Mouse (Mus musculus): ENCODE data around the gene Kat7. TPM values are rescaled to one million over a fixed set of nuclear protein-coding genes. Genes with fewer than 3 reads are reported as not detected.

The Kat7 gene
- total RNA-seq, 2 experiments from 2014 or later, result 59.1 to 60.9 TPM

DNA sequence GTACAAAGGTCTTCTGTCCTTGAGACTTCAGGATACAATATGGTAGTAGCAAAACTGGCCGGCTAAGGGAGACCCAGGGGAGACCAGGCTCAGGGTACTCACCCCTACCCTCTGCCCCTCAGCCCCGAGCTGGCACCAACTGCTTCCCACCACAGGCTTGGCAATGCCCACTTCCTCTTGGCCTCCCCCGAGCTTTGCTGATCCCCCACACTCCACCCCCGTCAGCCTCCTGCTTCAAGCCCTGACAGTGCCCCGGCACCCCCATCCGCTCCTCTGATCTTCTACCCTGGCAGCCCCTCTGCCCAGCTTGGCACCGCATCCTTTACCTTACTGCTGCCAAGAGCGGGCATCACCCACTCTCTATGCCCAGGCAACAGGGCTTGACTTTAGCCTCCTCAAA, 55.9 kb downstream of the Kat7 start:
- no peak for DNase-seq (ENCODE audit: extremely low spot score in 1 of 2, low spot score in 2 of 2)
- intact Hi-C loops (cut with DNase I), result no loop called here

DNA sequence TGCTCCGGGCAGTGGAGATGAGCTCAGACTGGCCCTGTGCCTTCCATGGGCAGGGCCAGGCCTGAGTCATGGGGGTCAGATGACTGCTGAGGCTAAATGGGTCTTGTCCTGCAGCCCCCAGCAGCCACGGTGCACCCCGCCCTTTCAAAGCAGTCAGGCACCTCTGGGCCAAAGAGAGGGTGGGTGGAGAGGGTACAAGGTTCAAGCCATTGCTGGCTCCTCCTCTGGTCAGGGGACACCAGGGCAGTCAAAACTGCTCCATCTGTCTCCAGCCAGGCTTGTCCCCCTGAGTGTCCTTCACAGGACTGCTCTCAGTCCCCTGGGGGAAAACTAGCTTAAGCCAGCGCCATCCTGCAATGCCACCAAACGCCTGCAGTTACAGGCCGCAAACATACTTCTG, 57.9 kb downstream of the Kat7 start:
- intact Hi-C loops (cut with DNase I), result no loop called here
- no peak for DNase-seq (ENCODE audit: extremely low spot score in 1 of 2, low spot score in 2 of 2)

DNA sequence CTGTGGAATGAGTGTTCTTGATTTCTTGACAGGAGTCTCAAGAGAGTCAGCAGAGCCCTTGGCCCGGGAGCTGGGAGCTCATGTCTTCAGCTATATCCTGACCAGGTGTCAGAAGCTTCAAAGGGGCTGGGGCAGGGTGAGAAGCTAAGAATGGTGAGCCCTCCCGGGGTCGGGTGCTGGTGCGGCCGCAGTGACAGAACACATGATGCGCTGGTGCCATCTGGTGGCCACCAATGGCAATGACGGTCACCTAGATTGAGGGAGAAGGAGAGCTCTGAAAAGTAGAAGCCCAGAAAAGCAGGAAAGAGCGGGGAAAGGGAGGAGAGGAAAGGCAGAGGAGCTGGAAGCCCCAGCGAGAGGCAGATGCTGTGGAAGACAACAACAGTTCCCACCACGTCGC, 58.8 kb downstream of the Kat7 start:
- peak; percentile 62 to 81 for DNase-seq (ENCODE audit: extremely low spot score in 1 of 2, low spot score in 2 of 2)
- intact Hi-C loops (cut with DNase I), result loop anchor here (1.0 kb wide), 1 partner anchor 134 kb away; no protein-coding TSS in a partner anchor

DNA sequence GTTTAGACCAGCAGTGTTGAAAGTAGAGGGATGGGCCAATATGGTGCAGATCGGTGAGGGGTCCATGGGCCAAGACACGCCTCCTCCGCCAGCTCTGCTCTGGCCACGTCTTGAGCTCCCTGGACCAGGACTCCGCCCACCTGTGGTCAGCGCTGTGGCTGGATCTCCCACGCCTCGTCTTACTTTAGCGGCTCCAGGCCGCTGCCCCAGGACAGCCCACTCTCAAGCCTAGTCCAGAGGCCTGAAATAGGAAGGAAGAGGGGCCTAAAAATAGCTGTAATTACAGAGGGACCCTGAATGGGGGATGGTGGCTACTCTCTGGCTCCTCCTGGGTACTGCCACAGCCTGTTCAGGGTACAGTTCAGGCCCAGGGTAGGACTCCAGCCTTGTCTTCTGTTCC, 59.9 kb downstream of the Kat7 start:
- intact Hi-C loops (cut with DNase I), result no loop called here
- DNase-seq (ENCODE audit: extremely low spot score in 1 of 2, low spot score in 2 of 2), result peak in 1 of 2 experiments; percentile 55

DNA sequence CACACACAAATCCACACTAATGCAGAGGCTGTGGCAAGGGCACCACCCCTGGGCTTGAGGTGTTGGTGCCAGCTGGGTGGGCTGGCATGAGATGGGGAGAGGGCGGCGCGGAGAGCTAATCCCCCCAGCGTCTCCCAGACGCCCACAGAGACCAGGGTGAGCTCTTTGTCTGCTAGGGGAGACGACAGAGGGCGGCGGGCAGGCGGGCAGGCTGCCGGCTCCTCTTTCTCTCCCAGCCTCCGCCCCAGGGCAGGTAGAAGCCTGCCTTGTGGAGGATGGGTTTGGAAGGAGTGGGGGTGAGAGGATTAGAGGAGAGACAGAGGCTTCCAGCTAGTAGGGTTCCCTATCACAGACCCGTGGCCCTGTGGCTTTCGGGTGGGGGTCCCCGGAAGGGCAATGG, 63.0 kb downstream of the Kat7 start:
- intact Hi-C loops (cut with DNase I), result no loop called here
- DNase-seq (ENCODE audit: extremely low spot score in 1 of 2, low spot score in 2 of 2), result no peak

DNA sequence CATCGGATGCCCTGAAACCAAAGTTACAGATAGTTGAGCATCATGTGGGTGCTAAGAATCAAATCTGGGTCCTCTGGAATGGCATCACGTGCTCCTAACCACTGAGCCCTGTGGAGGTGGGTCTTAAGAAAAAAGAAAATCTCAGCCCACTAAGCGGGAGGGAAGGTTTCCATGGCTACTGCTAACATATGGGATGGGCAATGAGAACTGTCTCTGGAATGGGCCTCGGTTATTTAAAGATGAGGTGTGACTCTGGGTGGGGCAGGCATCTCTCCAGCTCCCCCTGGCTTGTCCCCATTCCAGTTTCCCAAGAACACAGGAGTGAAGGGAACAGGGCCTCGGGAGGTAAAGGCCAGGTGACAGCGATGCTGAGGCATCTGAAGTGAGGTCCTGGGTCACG, 64.6 kb downstream of the Kat7 start:
- intact Hi-C loops (cut with DNase I), result no loop called here
- DNase-seq (ENCODE audit: extremely low spot score in 1 of 2, low spot score in 2 of 2), result no peak

DNA sequence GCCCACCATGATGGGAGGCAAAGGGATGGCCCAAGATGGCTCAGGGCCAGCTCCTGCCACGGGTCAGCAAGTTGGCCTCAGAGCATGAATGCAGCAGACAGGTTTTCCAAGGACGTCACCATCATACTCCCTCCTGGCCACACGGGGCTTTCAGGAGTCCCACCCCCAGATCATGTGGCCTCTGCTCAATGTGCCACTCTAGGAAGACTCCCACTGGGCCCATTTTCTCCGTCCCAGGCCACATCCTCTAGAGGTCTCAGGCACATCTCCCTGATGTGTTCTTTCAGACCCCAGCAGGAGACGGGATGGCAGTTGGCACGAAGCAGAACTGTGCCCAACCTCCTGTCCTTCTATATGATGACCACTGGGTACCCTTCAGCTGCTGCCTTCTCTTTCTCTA, 67.4 kb downstream of the Kat7 start:
- intact Hi-C loops (cut with DNase I), result no loop called here

DNA sequence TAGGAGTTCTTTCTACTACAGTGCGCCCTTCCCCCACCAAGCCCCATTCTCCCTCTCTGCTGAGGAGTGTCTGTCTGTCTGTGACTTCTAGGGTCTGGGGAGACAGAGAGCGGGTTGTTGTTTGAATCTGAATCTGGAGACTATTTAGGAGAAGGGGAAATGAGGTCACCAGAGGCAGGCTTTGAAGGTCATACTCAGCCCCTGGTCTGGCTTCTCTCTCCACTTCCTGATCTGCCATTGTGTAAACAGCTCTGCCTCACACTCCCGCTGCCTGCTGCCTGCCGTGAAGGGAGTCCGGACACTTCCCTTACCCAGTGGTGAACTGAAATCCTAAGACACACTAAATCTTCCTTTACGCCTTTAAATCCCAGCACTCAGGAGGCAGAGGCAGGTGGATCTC, 71.6 kb downstream of the Kat7 start:
- DNase-seq (ENCODE audit: extremely low spot score in 1 of 2, low spot score in 2 of 2), result no peak
- intact Hi-C loops (cut with DNase I), result no loop called here

More for the DNA sequence above, 67.4 kb downstream of the Kat7 start:
- DNase-seq (ENCODE audit: extremely low spot score in 1 of 2, low spot score in 2 of 2), result no peak

DNA sequence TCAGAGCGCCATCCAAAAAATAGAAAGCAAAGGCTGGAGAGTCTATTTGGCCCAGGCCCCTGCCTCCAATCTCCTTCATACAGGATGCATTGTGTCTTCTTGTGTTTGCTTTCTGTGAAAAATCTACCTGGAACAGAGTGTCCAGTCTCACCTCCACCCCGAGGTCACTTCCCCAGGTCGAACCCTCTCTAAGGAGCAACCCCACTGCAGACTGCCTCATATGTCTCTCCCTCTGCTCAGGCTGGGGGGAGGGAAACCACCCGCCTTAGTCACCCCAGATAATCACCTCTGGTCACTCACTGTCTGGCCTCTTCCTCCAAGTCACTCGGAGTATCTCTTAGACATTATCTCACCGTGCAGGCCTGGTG, 77.7 kb downstream of the Kat7 start:
- intact Hi-C loops (cut with DNase I), result loop anchor here (5.0 kb wide), 1 partner anchor 115 kb away; no protein-coding TSS in a partner anchor
- DNase-seq (ENCODE audit: extremely low spot score in 1 of 2, low spot score in 2 of 2), result no peak

DNA sequence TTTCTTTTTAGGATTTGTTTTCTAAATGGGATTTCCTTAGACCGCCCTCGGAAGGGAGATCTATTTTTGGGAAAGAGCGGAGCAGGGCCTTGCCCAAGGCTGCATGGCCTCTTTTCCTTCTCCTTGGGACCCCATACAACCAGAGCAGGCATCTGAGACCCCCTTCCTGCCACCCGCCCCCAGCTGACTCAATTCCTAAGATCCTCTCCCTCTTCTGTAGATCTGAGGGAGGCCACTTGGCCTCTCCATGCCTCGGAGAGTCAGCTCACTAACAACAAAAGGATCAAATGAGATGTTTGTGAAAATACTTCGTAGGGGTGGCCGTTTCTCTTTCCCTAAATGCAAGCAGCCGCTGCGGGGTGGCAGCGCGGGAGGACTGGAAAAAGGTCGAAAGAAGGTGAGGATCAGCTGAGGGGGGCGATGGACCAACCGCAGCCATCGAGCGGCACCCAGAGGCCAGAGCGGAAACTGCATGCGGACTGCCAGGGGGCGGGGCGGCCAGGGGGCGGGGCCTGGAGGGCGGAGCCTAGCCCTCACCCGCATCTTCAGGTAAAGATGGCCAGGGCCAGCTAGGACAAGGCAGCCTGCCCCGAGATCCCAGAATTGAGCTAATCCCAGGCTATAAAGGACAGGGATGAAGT, 78.2 kb downstream of the Kat7 start:
- peak; percentile 52 to 65 for DNase-seq (ENCODE audit: extremely low spot score in 1 of 2, low spot score in 2 of 2)
- intact Hi-C loops (cut with DNase I), result loop anchor here (5.0 kb wide), 1 partner anchor 115 kb away; no protein-coding TSS in a partner anchor

DNA sequence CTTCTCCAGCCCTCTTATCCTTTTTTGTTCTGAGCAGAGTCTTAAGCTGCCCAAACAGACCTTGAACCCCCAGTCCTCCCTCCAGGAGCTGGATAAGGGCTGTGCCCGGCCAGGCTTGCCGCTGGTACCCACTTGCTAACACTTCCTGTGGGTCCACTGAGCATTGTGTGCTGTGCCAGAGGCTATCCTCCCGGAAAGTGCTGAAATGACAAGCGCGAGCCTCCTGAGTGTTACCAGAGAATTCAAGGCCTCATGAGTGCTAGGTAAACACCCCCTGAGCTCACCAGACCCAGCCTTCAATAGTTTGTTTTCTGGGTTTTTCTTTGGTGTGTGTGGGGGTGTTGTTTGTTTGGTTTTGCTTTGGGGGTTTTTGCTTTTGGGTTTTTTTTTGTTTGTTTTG, 82.6 kb downstream of the Kat7 start:
- intact Hi-C loops (cut with DNase I), result no loop called here
- no peak for DNase-seq (ENCODE audit: extremely low spot score in 1 of 2, low spot score in 2 of 2)

DNA sequence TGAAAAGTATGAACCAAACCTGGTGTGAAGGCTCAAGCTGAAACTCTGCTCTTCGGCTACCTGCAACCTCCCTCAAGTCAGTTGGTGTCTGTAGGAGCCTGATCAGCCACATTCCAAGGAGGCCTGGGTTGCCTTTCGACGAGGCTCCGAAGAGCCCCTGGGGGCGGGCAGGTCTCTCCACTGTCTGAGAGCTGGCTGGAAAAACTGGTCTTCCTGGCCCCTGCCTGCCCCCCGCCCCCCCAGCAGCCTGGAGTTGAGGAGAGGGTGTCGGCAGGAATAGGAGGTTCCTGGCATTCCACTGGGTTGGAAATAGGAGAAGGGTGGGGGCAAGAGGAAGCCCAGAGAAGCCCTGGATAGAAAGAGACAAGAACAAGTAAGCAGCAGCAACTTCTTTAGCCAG, 84.6 kb downstream of the Kat7 start:
- intact Hi-C loops (cut with DNase I), result no loop called here

More for the DNA sequence above, 84.6 kb downstream of the Kat7 start:
- no peak for DNase-seq (ENCODE audit: extremely low spot score in 1 of 2, low spot score in 2 of 2)

Other genes with a start within 250 kb of the Kat7 start
- gene Itga3, start 233.4 kb downstream of the Kat7 start, total RNA-seq (2021), result 10 to 100 TPM; 13.6 to 16.2 TPM
- not detected for gene Dlx3, start 190.1 kb downstream of the Kat7 start, total RNA-seq (2021)
- not detected for gene Dlx4, start 164.0 kb downstream of the Kat7 start, total RNA-seq (2021)
- gene Tac4, start 48.7 kb downstream of the Kat7 start, total RNA-seq (2021), result not detected
- 1 to 10 TPM; 2.9 TPM for gene Fam117a, start 26.8 kb upstream of the Kat7 start, total RNA-seq (2021)
- 10 to 100 TPM; 78.8 to 79.4 TPM for gene Slc35b1, start 74.4 kb upstream of the Kat7 start, total RNA-seq (2021)
- 100 to 1,000 TPM; 140 to 143 TPM for gene Spop, start 103.8 kb upstream of the Kat7 start, total RNA-seq (2021)
- 10 to 100 TPM; 35.6 to 41.7 TPM for gene Nxph3, start 204.3 kb upstream of the Kat7 start, total RNA-seq (2021)